Mouse (Mus musculus): Measurements from ENCODE around the gene Gsto1.
"Not testable (repeated sequence)": the region's sequence is repeated elsewhere in the genome, so short reads cannot be mapped to it uniquely, and the experiment has no call there.

Gene Gsto1

GRCm38 (mm10) chr19:47854796-47855783 lies at the start of gene Gsto1:
Gsto1 (plus strand) TSS chr19:47854970.
- in situ Hi-C loops (cut with MboI, MseI) = no loop called here

- in situ Hi-C loops (cut with MboI, MseI) = no loop called here
Observed at GRCm38 (mm10) chr19:47812091-47812490, 42.7 kb upstream of the Gsto1 start.

- in situ Hi-C loops (cut with MboI, MseI) = no loop called here
Observed at GRCm38 (mm10) chr19:47814721-47815120, 40.0 kb upstream of the Gsto1 start.

- in situ Hi-C loops (cut with MboI, MseI) = no loop called here
Observed at GRCm38 (mm10) chr19:47817692-47818091, 37.1 kb upstream of the Gsto1 start.

- in situ Hi-C loops (cut with MboI, MseI) = loop anchor here (10.0 kb wide), 1 partner anchor 316 kb away; no protein-coding TSS in a partner anchor
Observed at GRCm38 (mm10) chr19:47820832-47821493, 33.8 kb upstream of the Gsto1 start.

GRCm38 (mm10) chr19:47821494-47821872 lies 33.3 kb upstream of the Gsto1 start:
- in situ Hi-C loops (cut with MboI, MseI) = loop anchor here (10.0 kb wide), 1 partner anchor 317 kb away; no protein-coding TSS in a partner anchor

GRCm38 (mm10) chr19:47822143-47822796 lies 32.5 kb upstream of the Gsto1 start:
- in situ Hi-C loops (cut with MboI, MseI) = loop anchor here (10.0 kb wide), 1 partner anchor 317 kb away; no protein-coding TSS in a partner anchor

- in situ Hi-C loops (cut with MboI, MseI) = loop anchor here (10.0 kb wide), 1 partner anchor 319 kb away; no protein-coding TSS in a partner anchor
Observed at GRCm38 (mm10) chr19:47824026-47824425, 30.7 kb upstream of the Gsto1 start.

GRCm38 (mm10) chr19:47829913-47830450 lies 24.8 kb upstream of the Gsto1 start:
- in situ Hi-C loops (cut with MboI, MseI) = loop anchor here (10.0 kb wide), 1 partner anchor 325 kb away; no protein-coding TSS in a partner anchor

- in situ Hi-C loops (cut with MboI, MseI) = no loop called here
Observed at GRCm38 (mm10) chr19:47831111-47831510, 23.7 kb upstream of the Gsto1 start.

GRCm38 (mm10) chr19:47832316-47832715 lies 22.5 kb upstream of the Gsto1 start:
- in situ Hi-C loops (cut with MboI, MseI) = no loop called here

GRCm38 (mm10) chr19:47834614-47835013 lies 20.2 kb upstream of the Gsto1 start:
- in situ Hi-C loops (cut with MboI, MseI) = no loop called here

GRCm38 (mm10) chr19:47835776-47836175 lies 19.0 kb upstream of the Gsto1 start:
- in situ Hi-C loops (cut with MboI, MseI) = no loop called here

- in situ Hi-C loops (cut with MboI, MseI) = no loop called here
Observed at GRCm38 (mm10) chr19:47836701-47837526, 17.9 kb upstream of the Gsto1 start.

- in situ Hi-C loops (cut with MboI, MseI) = no loop called here
Observed at GRCm38 (mm10) chr19:47837527-47837901, 17.3 kb upstream of the Gsto1 start.

- in situ Hi-C loops (cut with MboI, MseI) = not testable (repeated sequence)
Observed at GRCm38 (mm10) chr19:47841234-47841633, 13.5 kb upstream of the Gsto1 start.

GRCm38 (mm10) chr19:47849735-47850134 lies 5.0 kb upstream of the Gsto1 start:
- in situ Hi-C loops (cut with MboI, MseI) = no loop called here

GRCm38 (mm10) chr19:47852131-47852530 lies 2.6 kb upstream of the Gsto1 start:
- in situ Hi-C loops (cut with MboI, MseI) = not testable (repeated sequence)

GRCm38 (mm10) chr19:47853053-47853452 lies 1.7 kb upstream of the Gsto1 start:
- in situ Hi-C loops (cut with MboI, MseI) = no loop called here

- in situ Hi-C loops (cut with MboI, MseI) = no loop called here
Observed at GRCm38 (mm10) chr19:47853951-47854795, 597 bp upstream of the Gsto1 start.

Data from T-helper 2 cell (primary cell).